Mouse (Mus musculus) gastrocnemius, postnatal 25 days (tissue): ENCODE measurements around the gene Adap1. TPM values are rescaled to one million over a fixed set of nuclear protein-coding genes. Genes with fewer than 3 reads are reported as not detected.

Source experiments
- DNase-seq: peaks from one replicate; pipeline ENCODE4 v3.0.0; 2022
- total RNA-seq, 2 experiments: library from RNA; stranded (reverse); gene quantifications; 1 replicate in 1 of 2; 2 replicates in 1 of 2; pipeline ENCODE4 v1.2.3; 2021

Adap1 gene
- total RNA-seq, 2 experiments from 2014 or later: 1.1 to 1.4 TPM

GRCm38 (mm10) chr5:139323260-139323924, 2.0 kb downstream of the Adap1 start:
- no peak for DNase-seq

- no peak for DNase-seq
Observed at GRCm38 (mm10) chr5:139321331-139321730, 4.1 kb downstream of the Adap1 start.

- no peak for DNase-seq
Observed at GRCm38 (mm10) chr5:139320424-139320823, 5.0 kb downstream of the Adap1 start.

DNA sequence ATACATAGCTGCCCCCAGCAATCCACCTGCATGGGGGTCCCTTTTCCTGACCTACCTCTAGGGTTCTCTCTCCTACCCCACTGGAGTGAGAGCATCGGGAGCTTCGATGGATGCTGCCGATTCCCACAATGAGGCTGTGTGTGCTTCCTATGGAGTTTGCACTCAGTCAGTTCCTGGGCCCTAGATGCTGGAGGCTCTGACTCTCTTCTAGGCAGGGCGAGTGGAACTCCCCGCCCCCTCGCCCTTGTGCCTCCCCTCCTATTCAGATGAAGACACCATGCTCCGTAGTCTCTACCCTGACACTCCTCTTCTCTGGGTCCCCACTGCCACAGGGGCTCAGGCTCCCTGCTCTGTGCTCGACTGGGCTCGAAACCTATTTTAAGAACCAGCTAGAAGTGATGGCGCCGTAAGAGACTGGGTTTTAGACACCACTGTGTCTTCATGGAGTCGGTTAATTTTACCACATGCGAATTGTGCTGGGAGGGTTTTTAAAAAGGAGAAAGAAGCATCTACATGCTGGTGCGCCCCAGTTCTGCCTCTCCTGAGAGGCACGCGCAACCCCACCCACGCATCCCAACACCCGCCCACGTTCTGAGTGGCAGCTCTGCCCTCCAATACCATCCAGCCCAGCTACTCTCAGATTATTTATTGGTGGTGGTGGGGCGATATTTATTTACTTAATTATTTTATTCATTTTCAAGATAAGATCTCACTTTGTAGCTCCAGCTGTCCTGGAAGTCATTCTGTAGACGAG, 7.5 kb downstream of the Adap1 start:
- DNase-seq: no peak

GRCm38 (mm10) chr5:139316982-139317675, 8.3 kb downstream of the Adap1 start:
- DNase-seq: no peak

DNA sequence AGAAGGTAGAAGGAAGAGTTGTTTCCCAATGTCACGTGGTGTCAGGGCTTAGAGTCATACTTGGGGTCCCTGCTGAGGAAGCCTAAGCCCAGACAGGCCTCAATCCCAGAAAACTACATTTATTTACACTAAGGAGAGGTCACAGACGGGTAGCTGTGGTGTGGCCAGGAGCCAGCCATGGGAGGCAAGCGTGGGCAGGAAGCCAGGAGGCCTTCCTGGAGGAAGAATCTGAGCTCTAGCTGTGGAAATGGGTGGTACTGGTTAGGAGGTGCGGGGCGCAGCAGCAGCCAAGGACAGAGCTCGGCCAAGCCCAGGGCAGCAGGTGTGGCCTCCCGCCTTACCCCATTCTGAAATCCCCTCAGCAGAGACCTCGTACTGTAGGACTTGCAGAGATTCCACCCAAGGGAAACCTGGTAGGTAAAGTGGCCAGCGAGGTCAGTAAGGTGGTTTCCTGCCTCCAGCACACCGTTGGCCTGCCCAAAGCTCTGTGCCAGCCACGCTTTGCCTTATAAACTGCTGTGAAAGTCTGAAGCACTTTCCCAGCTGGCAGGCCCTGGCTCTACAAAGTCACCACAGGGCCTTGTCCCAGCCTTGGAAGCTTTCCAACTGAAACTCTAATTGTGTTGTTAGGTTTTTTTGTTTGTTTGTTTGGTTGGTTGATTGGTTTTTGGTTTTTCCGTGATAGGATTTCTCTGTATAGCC, 10.3 kb downstream of the Adap1 start:
- no peak for DNase-seq

DNA sequence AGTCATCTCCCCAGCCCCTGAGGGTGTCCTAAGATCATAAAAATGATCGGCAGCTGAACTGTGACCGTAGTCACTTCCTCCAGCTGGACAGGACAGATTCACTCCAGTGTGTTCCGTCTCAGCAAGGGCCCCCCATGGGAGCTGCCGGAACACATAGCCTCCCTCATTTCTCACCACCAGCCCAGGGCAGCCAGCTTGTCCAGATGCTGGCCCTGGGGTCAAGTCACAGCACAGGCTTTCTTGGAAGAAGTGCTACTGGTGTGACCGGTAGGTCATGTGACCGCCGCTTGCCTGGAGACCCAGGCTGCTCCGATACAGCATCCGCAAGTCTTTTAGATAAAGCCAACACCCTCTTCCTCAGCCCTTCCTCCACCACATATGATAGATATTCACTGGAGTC, 11.9 kb downstream of the Adap1 start:
- no peak for DNase-seq

DNA sequence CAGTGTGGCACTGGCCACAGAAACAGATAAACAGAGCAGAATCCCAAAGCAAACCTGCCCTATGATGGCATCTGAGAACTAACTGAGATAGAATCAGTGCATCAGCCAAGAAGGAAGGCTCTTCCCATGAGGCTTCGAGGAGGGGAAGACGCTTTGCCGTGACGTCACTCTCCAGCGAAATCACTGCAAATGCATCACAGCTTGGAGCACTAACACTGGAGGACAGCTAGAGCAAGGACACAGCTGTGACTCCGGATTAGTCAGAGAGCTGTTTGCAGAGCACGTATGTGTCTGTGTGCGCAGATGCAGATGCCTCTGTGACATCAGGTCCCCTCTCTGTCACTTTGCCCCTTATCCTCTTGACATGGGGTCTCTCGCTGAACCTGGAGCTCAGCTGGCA, 13.6 kb downstream of the Adap1 start:
- no peak for DNase-seq

GRCm38 (mm10) chr5:139310477-139310876, 14.9 kb downstream of the Adap1 start:
- no peak for DNase-seq

- no peak for DNase-seq
Observed at GRCm38 (mm10) chr5:139309946-139310345, 15.5 kb downstream of the Adap1 start.

GRCm38 (mm10) chr5:139303646-139304061, 21.8 kb downstream of the Adap1 start:
- DNase-seq: no peak

GRCm38 (mm10) chr5:139302101-139302500, 23.3 kb downstream of the Adap1 start:
- no peak for DNase-seq

- DNase-seq: no peak
Observed at GRCm38 (mm10) chr5:139297745-139298144, 27.7 kb downstream of the Adap1 start.

DNA sequence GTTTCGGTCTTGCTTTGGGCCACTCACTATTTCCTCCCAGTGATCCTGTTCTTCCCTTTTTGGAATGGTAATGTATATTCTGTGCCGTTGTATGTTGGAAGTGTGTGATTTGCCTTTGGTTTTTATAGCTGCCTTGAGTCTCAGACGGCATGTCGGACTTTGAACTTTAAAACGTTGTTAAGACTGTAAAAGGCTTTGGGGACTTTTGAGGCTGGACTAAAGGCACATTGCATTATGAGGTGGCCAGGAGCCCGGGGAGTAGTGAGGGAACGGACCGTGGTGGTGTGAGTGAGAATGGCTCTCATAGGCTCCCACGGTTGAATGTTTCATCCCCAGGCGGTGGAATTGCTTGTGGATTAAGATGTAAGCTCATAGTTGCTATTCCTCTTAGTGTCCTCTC, 28.3 kb downstream of the Adap1 start:
- no peak for DNase-seq

GRCm38 (mm10) chr5:139294089-139294488, 31.3 kb downstream of the Adap1 start:
- no peak for DNase-seq

GRCm38 (mm10) chr5:139291811-139292560, 33.4 kb downstream of the Adap1 start:
- no peak for DNase-seq

- no peak for DNase-seq
Observed at GRCm38 (mm10) chr5:139290467-139291259, 34.8 kb downstream of the Adap1 start.

- no peak for DNase-seq
Observed at GRCm38 (mm10) chr5:139288591-139288990, 36.8 kb downstream of the Adap1 start.

DNA sequence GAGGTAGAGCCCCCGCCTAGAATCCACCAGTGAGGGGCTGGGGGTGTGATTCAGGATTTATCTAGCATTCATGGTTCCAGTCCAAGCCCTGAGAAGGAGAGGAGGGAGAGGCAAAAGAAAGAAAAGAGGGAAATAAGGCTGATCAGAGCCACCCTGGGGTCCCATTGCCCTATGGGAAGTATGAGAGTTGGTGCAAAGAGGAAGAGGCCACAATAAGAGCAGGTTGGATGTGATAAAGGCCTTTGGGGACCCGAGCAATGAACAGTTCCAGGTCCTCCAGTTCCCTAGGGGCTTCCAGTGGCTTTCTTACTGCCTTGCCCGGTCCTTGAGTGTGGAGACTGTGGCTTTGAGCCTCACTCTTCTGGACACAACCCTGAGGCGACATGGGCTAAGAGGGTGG, 37.6 kb downstream of the Adap1 start:
- DNase-seq: no peak

DNA sequence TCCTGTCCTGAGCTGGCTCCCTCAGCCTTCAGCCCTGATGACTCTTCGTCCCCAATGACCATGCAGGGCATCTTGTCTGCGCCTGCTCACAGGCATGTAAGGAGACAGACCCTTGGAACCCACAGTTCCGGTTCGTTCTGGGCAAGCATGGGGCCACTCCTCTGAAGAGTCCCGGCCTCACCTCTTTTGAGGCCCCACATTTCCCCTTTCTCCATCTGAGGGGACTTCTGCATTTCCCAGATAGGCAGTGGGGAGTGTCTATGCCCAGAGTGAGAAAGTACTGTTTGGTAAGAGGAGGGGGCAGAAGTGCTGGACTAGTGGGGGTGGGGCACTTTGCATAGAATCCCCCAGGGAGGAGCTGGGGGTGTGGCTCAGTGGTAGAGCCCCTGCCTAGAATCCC, 38.3 kb downstream of the Adap1 start:
- DNase-seq: no peak
